In the genomic region with DNA sequence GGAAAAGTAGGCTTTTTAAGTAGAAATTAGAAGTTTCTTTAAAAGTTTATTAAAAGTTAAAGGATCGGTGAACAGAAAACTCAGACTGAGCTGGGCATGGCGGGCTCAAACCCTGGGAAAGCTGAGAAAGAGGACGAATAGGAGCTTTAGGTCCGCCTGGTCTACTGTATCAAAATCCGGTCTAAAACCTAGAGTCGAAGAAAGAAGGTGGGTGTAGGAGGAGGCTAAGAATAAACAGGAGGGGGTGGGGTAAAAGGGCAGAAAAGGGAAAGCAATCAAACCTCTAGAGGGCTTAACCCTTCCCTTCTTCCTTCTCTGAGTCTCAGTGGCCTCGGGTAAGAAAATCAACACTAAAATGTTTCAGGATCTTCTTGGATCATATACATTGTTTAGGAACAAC, we compare ENCODE assay signal across 8 mouse cellular contexts.
DNase-seq lines count a peak whose midpoint lies in the region; ATAC-seq and TF ChIP-seq lines count a peak whose summit lies in the region.

No protein-coding gene starts in this region.

- H3K36me3 ChIP-seq in MEL (ENCODE audit: control insufficient read depth in 1 of 2, insufficient read depth in 2 of 2, low read length in 2 of 2) = peaks cover 0 to 21% of the 10 kb centered on the region in 2 experiments; a peak in 2 of 4 replicates
- H3K36me3 ChIP-seq in hindbrain, embryonic 12.5 days = no peaks in the 10 kb centered on the region
- H3K36me3 ChIP-seq in midbrain, embryonic 14.5 days (ENCODE audit: control insufficient read depth, insufficient read depth, low read length) = no peaks in the 10 kb centered on the region

- no peak for TF ChIP-seq RAD21 in MEL (IDR thresholded peaks at IDR 0.05; ENCODE audit: low read depth, low read length)

- TF ChIP-seq CTCF in MEL (IDR thresholded peaks at IDR 0.05 in 2 of 3, conservative IDR thresholded peaks at IDR 0.05 in 1 of 3; ENCODE audit: control insufficient read depth in 1 of 3, insufficient read depth in 1 of 3, low read depth in 2 of 3, low read length in 3 of 3, poor library complexity in 1 of 3, severe bottlenecking in 1 of 3) = no peak

- WGBS in hindbrain, embryonic 12.5 days = 5% methylated on average over 7 of the region's 7 CpGs
- WGBS in midbrain, embryonic 14.5 days = 10% methylated on average over 7 of the region's 7 CpGs

- TF ChIP-seq EP300 in MEL (IDR thresholded peaks at IDR 0.05; ENCODE audit: low read depth in 1 of 2, low read length in 2 of 2) = no peak

- TF ChIP-seq POLR2A in MEL (IDR thresholded peaks at IDR 0.05; ENCODE audit: control insufficient read depth in 1 of 2, insufficient read depth in 1 of 2, low read depth in 1 of 2, low read length in 2 of 2, poor library complexity in 1 of 2) = no peak

- no peaks in the 10 kb centered on the region for H3K27me3 ChIP-seq in MEL (ENCODE audit: control insufficient read depth in 1 of 2, insufficient read depth in 2 of 2, low read length in 2 of 2)
- no peaks in the 10 kb centered on the region for H3K27me3 ChIP-seq in hindbrain, embryonic 12.5 days
- no peaks in the 10 kb centered on the region for H3K27me3 ChIP-seq in midbrain, embryonic 14.5 days (ENCODE audit: control insufficient read depth, insufficient read depth, low read length)

- H3K4me2 ChIP-seq in hindbrain, embryonic 12.5 days (replicated peaks) = peak overlapping the region; percentile 60
- H3K4me2 ChIP-seq in midbrain, embryonic 14.5 days (ENCODE audit: low read length) = peak overlapping the region; percentile 58

- H3K9me3 ChIP-seq in MEL (replicated peaks; ENCODE audit: insufficient read depth, low read length) = no peaks in the 10 kb centered on the region
- no peaks in the 10 kb centered on the region for H3K9me3 ChIP-seq in hindbrain, embryonic 12.5 days (replicated peaks)
- no peaks in the 10 kb centered on the region for H3K9me3 ChIP-seq in midbrain, embryonic 14.5 days (ENCODE audit: control insufficient read depth, low read length)

- ATAC-seq in hindbrain, embryonic 12.5 days (ENCODE audit: low FRiP score) = no peak
- ATAC-seq in midbrain, embryonic 14.5 days (ENCODE audit: low FRiP score, low TSS enrichment) = no peak
- no peak for ATAC-seq in monocyte, adult 5-6 weeks (replicated peaks; ENCODE audit: insufficient number of reproducible peaks, low FRiP score, low TSS enrichment, poor library complexity, severe bottlenecking)

- H3K4me1 ChIP-seq in MEL (ENCODE audit: control insufficient read depth in 1 of 2, insufficient read depth in 2 of 2, low read length in 2 of 2) = peaks cover 4 to 9% of the 10 kb centered on the region in 2 experiments
- peaks cover 27% of the 10 kb centered on the region for H3K4me1 ChIP-seq in hindbrain, embryonic 12.5 days
- H3K4me1 ChIP-seq in midbrain, embryonic 14.5 days (ENCODE audit: control insufficient read depth, insufficient read depth, low read length) = peaks cover 26% of the 10 kb centered on the region

- H3K79me2 ChIP-seq in MEL (ENCODE audit: control insufficient read depth, insufficient read depth, low read length, poor library complexity) = peaks cover 15% of the 10 kb centered on the region

- H3K9ac ChIP-seq in MEL (ENCODE audit: control insufficient read depth, low read depth, low read length, poor library complexity, severe bottlenecking) = peak overlapping the region; percentile 74
- no peak overlapping the region for H3K9ac ChIP-seq in hindbrain, embryonic 12.5 days
- H3K9ac ChIP-seq in midbrain, embryonic 14.5 days (replicated peaks; ENCODE audit: low read length) = no peak overlapping the region

- peak overlapping the region; percentile 73 for H3K27ac ChIP-seq in MEL (ENCODE audit: control insufficient read depth, low read depth, low read length)
- no peak overlapping the region for H3K27ac ChIP-seq in hindbrain, embryonic 12.5 days
- H3K27ac ChIP-seq in midbrain, embryonic 14.5 days (replicated peaks; ENCODE audit: low read depth, low read length) = no peak overlapping the region

- intact Hi-C loops in left cerebral cortex, postnatal 14 days (cut with DNase I) = loop anchor here (5.0 kb wide), 1 partner anchor 102 kb away; no protein-coding TSS in a partner anchor

- peak; percentile 21 for DNase-seq in kidney, adult 9 months
- DNase-seq in kidney, postnatal 36 days = no peak
- peak; percentile 66 for DNase-seq in MEL (ENCODE audit: low read depth, low spot score)
- no peak for DNase-seq in midbrain, embryonic 14.5 days
- no peak for DNase-seq in left cerebral cortex, postnatal 14 days (ENCODE audit: low spot score in 2 of 2)
- no peak for DNase-seq in retina, postnatal 1 day

- peak overlapping the region; percentile 70 to 77 for H3K4me3 ChIP-seq in MEL (ENCODE audit: control insufficient read depth in 1 of 2, insufficient read depth in 1 of 2, low read depth in 2 of 2, low read length in 2 of 2)
- no peak overlapping the region for H3K4me3 ChIP-seq in hindbrain, embryonic 12.5 days
- no peak overlapping the region for H3K4me3 ChIP-seq in midbrain, embryonic 14.5 days (replicated peaks; ENCODE audit: low read depth, low read length)

TF ChIP-seq in MEL, 35 proteins besides CTCF, POLR2A, EP300 and RAD21:
- TF ChIP-seq TAL1 (IDR thresholded peaks at IDR 0.05; ENCODE audit: low read length) (no peak), USF1 (IDR thresholded peaks at IDR 0.05; ENCODE audit: low read depth, low read length) (no peak), TBP (IDR thresholded peaks at IDR 0.05; ENCODE audit: low read depth, low read length) (no peak), CHD1 (IDR thresholded peaks at IDR 0.05; ENCODE audit: low read depth, low read length) (no peak), TCF12 (IDR thresholded peaks at IDR 0.05; ENCODE audit: low read depth, low read length) (no peak), SIN3A (IDR thresholded peaks at IDR 0.05; ENCODE audit: low read length) (no peak), NELFE (IDR thresholded peaks at IDR 0.05; ENCODE audit: low read depth, low read length) (no peak), CHD2 (IDR thresholded peaks at IDR 0.05; ENCODE audit: low read length) (no peak), MAZ (IDR thresholded peaks at IDR 0.05; ENCODE audit: low read depth, low read length) (no peak), ELF1 (IDR thresholded peaks at IDR 0.05; ENCODE audit: low read depth, low read length) (no peak), ZMIZ1 (IDR thresholded peaks at IDR 0.05; ENCODE audit: low read depth, low read length) (no peak), NRF1 (IDR thresholded peaks at IDR 0.05; ENCODE audit: insufficient read depth, low read depth, low read length, poor library complexity, severe bottlenecking) (no peak), GATA1 (IDR thresholded peaks at IDR 0.05; ENCODE audit: low read depth, low read length) (no peak), POLR2AphosphoS2 (IDR thresholded peaks at IDR 0.05; ENCODE audit: low read length) (no peak), MEF2A (IDR thresholded peaks at IDR 0.05; ENCODE audit: extremely low read depth, insufficient replicate concordance, low read depth, low read length, poor library complexity, severe bottlenecking) (no peak), JUND (IDR thresholded peaks at IDR 0.05; ENCODE audit: low read depth, low read length) (no peak), HCFC1 (IDR thresholded peaks at IDR 0.05; ENCODE audit: low read depth, low read length) (no peak), KAT2A (conservative IDR thresholded peaks at IDR 0.05; ENCODE audit: low read depth, low read length) (no peak), E2F4 (IDR thresholded peaks at IDR 0.05; ENCODE audit: borderline replicate concordance, low read depth, low read length) (no peak)

Comparison
In these comparisons a context has a peak if more than half of its experiments do, and no peak if none do; other contexts are left out.
1. DNase-seq: peak in kidney, adult 9 months (single experiment) and MEL (single experiment); none in kidney, postnatal 36 days (0 of 2), midbrain, embryonic 14.5 days (single experiment), left cerebral cortex, postnatal 14 days (0 of 2) and retina, postnatal 1 day (single experiment).
2. H3K4me3 ChIP-seq: peak in MEL (2 of 2); none in hindbrain, embryonic 12.5 days (single experiment) and midbrain, embryonic 14.5 days (single experiment).